Mouse (Mus musculus) thymus, postnatal 36 days (tissue): ENCODE measurements at regions not wholly inside any gene's neighbourhood (a gene's known extent, or its start where the extent isn't known, plus 50 kb on each side); places are given as distances from the start of the nearest gene placed in this dataset.

Experiments
- DNase-seq, 2 experiments: peaks; one replicate each; pipeline ENCODE4 v3.0.0; 2022; ENCODE audit warnings: mixed read lengths in 2 of 2

DNA sequence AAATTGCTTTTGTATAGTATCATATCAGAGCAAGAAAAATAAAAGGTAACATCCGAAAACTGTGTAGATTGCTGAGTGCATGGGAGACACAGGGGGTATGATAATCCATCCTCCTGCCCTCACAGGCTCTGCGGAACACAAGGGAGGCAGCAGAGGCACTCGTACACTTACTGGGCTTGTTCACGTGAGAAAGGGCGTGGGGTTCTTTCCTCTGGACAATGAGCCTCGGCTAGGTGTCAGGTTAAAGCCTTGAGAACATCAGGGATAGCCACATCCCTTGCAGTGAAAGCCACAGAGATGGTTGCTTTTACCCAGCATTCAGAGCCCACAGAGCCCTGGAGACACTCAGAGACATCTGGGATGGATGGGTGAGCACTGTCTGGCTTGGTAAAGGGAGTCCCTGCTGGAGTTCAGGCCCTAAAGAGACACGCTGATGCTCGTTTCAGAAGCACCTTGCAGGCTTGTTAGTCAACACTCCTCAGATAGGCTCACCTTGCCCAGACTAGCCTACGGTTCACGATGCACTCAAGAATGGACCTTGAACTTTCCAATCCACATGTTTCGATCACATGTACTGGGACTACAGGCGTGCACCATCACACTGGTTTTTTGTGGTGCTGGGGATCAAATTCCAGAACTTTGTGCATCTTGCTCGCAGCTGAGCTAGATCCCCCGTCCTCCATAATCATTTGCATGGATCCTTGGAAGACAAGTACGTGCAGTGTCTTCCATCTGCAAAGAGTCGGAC, 83.5 kb upstream of the Spin1 start:
- no peak for DNase-seq

DNA sequence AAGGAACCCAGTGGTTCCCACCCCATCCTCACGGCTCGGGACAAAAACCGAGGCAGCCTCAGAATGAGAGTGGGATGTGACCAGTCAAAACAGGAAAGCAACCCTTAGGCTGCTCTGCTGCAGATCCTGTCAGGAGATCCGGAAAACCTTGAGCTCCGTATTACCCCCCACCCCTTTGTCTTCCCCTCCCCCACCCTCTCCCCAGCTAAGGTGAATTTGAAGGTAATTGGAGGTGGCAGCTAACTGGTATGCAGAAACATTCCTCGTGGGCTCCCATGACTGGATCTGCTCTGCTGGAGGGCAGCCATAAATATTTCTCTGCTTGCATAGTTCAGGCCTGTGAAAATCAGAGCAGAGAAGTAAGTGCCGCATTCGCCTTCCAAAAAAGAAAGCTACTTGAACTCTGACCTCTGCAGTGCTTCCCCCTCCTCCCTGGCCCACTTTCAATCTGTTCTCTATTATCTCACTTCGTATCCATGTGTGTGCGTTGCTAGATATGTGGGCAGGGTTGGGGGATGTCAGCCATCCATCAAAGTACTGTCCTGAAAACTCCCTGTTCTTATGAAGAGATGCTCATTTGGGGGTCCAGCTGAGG, 82.9 kb upstream of the Spin1 start:
- no peak for DNase-seq

DNA sequence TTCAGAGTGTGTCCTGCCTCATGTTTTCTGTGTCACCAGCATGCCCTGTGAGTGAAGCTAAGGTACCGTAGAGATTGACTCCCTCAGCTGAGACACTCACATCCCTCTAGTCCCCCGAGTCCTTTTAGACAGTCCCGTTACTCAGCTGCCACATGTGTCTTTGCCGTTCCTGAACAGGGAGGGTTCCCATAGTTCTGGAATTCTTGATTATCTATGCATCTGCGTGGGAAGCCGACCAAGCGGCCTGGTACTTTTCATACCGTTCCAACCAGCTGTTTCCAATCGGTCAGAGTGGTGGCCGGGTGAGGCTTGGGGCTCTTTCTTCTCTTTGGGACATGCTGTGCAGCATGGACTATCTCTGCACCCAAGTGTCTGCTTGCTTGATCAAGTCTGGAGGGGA, 82.3 kb upstream of the Spin1 start:
- DNase-seq = no peak

DNA sequence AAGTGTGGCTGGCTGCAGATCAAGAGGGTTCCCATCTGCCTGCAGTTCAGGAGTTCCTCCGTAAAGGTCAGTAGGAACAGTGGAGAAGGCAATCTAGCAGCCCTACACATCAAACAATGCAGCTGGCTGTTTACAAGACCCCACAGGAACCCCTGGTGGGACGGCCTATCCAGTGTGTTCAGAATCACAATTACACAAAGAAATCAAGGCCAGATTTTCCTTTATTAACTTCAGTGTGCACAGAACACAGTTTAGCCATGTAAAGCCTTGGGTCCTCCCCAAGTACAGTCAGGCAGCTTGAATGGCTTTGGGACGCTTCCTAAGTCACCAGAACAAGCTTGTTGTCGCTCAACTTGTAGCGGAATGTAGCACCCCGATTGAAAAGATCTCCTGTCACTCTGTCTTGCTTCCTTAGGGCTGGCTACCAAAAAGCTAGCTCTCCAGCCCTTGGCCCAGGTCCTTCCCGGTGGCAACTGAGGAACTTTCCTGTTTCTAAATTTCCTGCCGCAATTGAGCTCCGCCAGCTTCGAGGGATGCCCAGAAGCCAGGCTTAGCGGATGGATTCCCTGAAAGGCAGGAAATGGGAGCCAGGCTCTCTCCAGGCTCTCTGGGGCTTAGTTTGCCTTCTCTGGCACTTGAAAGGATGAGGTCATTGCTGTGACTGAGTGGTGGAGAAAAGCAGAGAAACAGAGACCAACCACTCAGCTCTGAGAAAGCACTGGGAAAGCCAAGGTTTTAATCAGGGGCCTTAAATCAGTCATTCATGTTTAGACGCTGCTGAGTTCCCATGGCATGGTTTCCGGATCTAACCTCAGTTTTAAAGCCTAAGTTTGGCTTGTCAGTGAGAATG, 78.1 kb upstream of the Spin1 start:
- DNase-seq = no peak

DNA sequence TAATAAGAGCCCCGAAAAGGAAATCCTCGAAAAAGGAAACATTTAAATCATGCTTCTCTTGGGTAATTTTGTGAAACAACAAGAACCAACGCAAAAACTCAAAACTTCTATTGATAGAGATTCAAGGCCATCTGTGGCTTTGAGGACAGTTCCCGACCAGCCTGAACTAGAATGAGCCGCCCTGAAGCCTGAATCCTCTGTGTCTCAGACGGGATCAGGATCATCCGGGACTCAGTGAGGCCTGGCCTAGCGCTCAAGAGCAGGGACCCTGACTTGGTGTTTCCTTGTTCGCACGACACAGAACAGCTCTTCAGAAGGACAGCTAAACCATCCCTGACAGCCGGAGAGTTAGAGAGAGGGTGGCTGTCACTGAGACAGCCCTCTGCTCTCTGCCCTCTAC, 77.4 kb upstream of the Spin1 start:
- DNase-seq = no peak

DNA sequence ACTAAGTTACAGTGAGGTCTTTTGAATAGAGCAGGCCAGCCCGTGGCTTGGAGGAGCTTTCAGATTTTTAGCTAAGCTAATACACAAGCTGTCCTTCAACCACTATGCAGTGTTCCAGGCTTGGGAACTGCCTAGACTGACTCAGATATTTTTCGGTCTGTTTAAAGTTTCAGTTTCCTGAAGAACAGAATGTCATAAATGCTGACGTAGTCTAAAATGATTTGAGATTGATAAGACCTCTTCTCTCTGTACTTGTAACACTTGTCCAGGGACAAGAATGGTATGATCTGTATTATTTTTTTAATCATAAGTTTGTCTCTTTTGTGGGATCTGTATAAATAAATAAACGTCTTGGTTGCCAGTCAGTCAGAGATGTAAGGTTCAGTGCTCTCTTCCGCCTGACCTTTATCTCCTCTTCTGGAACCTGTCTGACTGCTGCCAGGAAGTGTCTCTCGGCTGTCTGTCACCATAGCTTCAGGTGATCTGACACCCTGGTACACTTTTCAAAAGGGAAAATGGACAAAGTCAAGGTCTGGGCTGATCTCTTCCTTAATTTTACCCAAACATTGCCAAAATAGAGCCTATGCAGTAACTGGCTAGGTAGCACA, 74.3 kb upstream of the Spin1 start:
- no peak for DNase-seq

- no peak for DNase-seq
These were observed 62.7 kb upstream of the Spin1 start for GRCm38 (mm10) chr13:51037850-51038450.

GRCm38 (mm10) chr13:51038955-51039354, 61.7 kb upstream of the Spin1 start:
- DNase-seq = no peak

DNA sequence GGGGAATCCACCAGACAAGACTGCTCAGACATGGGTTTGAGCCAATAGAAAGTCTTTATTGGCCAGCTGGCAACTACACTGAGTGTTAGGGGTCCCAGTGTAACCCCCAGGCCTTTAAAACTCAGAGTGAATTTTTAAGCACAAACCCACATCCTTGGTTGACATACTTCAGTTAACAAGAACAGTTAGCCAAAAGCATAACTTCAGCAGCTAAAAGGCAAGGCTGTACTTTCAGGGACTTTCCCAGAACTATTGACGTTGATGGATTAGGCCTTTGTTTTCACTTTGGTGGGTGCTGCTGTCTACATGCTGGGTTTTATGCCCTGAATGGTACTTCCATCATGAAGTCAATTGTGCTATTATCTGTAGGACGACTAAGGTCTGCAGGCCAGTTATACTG, 59.6 kb upstream of the Spin1 start:
- no peak for DNase-seq

GRCm38 (mm10) chr13:51042881-51043402, 57.7 kb upstream of the Spin1 start:
- DNase-seq = no peak
